Mouse (Mus musculus) right cerebral cortex, postnatal 10 days (tissue): ENCODE data around the gene Cntnap1.
"Not testable (repeated sequence)": the region's sequence is repeated elsewhere in the genome, so short reads cannot be mapped to it uniquely, and the experiment has no call there.

ENCODE experiments used
- DNase-seq, 2 experiments: peaks; one replicate each; pipeline ENCODE4 v3.0.0; 2021; ENCODE audit warnings: low spot score in 2 of 2

Cntnap1 gene

GRCm38 (mm10) chr11:101149178-101150105, 20.9 kb upstream of the Cntnap1 start:
- DNase-seq: no peak

- no peak for DNase-seq
Measured at GRCm38 (mm10) chr11:101151063-101151462, 19.3 kb upstream of the Cntnap1 start.

- DNase-seq: no peak
Measured at GRCm38 (mm10) chr11:101152825-101153224, 17.5 kb upstream of the Cntnap1 start.

- DNase-seq: no peak
Measured at GRCm38 (mm10) chr11:101154648-101155047, 15.7 kb upstream of the Cntnap1 start.

GRCm38 (mm10) chr11:101155151-101155550, 15.2 kb upstream of the Cntnap1 start:
- no peak for DNase-seq

- DNase-seq: peak; percentile 87 to 89
Measured at GRCm38 (mm10) chr11:101155728-101156371, 14.5 kb upstream of the Cntnap1 start, which contains the start of gene Tubg2. Gene Tubg2, plus strand, starts transcription at chr11:101155907.

- DNase-seq: not testable (repeated sequence)
Measured at GRCm38 (mm10) chr11:101160151-101160550, 10.2 kb upstream of the Cntnap1 start.

GRCm38 (mm10) chr11:101160981-101161505, 9.3 kb upstream of the Cntnap1 start:
- DNase-seq: not testable (repeated sequence)

GRCm38 (mm10) chr11:101161551-101161950, 8.8 kb upstream of the Cntnap1 start:
- no peak for DNase-seq

GRCm38 (mm10) chr11:101162301-101162700, 8.0 kb upstream of the Cntnap1 start:
- no peak for DNase-seq

GRCm38 (mm10) chr11:101162772-101163171, 7.6 kb upstream of the Cntnap1 start:
- DNase-seq: peak; percentile 64 to 71

GRCm38 (mm10) chr11:101163476-101164350, 6.6 kb upstream of the Cntnap1 start:
- DNase-seq: no peak

GRCm38 (mm10) chr11:101164351-101164665, 6.0 kb upstream of the Cntnap1 start:
- no peak for DNase-seq

GRCm38 (mm10) chr11:101164677-101165580, 5.4 kb upstream of the Cntnap1 start:
- DNase-seq: peak in 1 of 2 experiments; percentile 24

GRCm38 (mm10) chr11:101166357-101166756, 4.0 kb upstream of the Cntnap1 start:
- DNase-seq: no peak

GRCm38 (mm10) chr11:101167211-101167962, 2.9 kb upstream of the Cntnap1 start:
- no peak for DNase-seq

- no peak for DNase-seq
Measured at GRCm38 (mm10) chr11:101167963-101168300, 2.4 kb upstream of the Cntnap1 start.

- DNase-seq: no peak
Measured at GRCm38 (mm10) chr11:101168301-101168980, 1.9 kb upstream of the Cntnap1 start.
